Mouse (Mus musculus) stomach, postnatal 0 days (tissue): ENCODE measurements around the gene Lrpprc.

Experiments used
- CTCF ChIP-seq: IDR thresholded peaks from 2 replicates; pipeline ENCODE4 v1.5.1; 2016; ENCODE audit warnings: antibody characterized with exemption, low read depth, mild to moderate bottlenecking, moderate library complexity
- EP300 ChIP-seq: optimal IDR thresholded peaks from 2 replicates; pipeline ENCODE3; 2016; ENCODE audit warnings: antibody characterized with exemption

DNA sequence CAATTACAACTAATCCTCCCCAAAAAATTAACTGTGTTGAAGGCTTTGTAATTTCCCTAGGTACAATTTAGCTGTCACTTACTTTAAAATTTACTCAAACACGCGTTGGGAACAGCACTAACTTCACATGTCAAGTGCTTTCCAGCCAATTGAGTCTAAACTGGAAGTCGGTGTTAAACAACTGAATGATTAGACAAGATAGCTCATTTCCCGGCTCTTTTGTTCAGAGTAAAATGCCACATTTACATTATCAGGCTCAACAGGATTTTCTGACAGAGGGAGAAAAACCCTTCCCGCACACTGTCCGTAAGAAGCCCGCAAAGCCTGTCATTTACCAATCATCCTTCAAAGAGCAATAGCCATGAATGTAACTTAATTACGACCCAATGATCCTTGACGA lies 45.6 kb downstream of the Lrpprc start:
- TF ChIP-seq EP300 (no peak), CTCF (no peak)
